Mouse (Mus musculus) forebrain, embryonic 11.5 days (tissue): ENCODE data around the gene Ces3a. TPM values are rescaled to one million over a fixed set of nuclear protein-coding genes. Genes with fewer than 3 reads are reported as not detected.
"Not testable (repeated sequence)": the region's sequence is repeated elsewhere in the genome, so short reads cannot be mapped to it uniquely, and the experiment has no call there.

Source experiments
- ATAC-seq: fragments of 200-750 bp; cut with Nextera tagmentation; replicated peaks from 2 replicates; pipeline ENCODE4 v1.8.0; 2017; ENCODE audit warnings: moderate TSS enrichment; ENCODE audit not compliant: low FRiP score
- DNase-seq: peaks from one replicate; pipeline ENCODE4 v3.0.0-alpha.2; 2017; ENCODE audit warnings: low spot score
- H3K27ac ChIP-seq: fragments of 300-500 bp; sonication (generic); 2 replicates; pipeline ENCODE4 v1.5.1; 2014; ENCODE audit warnings: low read depth, low read length
- H3K27me3 ChIP-seq: fragments of 300-500 bp; sonication (generic); 2 replicates; pipeline ENCODE4 v1.6.1; 2014; ENCODE audit warnings: mild to moderate bottlenecking, low read length, mixed read lengths; ENCODE audit not compliant: control insufficient read depth, insufficient read depth
- H3K36me3 ChIP-seq: fragments of 300-500 bp; sonication (generic); 2 replicates; pipeline ENCODE4 v1.6.1; 2014; ENCODE audit warnings: mild to moderate bottlenecking, low read length, moderate library complexity, mixed read lengths; ENCODE audit not compliant: control insufficient read depth, insufficient read depth
- H3K4me1 ChIP-seq: fragments of 300-500 bp; sonication (generic); replicated peaks from 2 replicates; pipeline ENCODE4 v1.6.1; 2014; ENCODE audit warnings: low read length, mixed read lengths; ENCODE audit not compliant: control insufficient read depth, insufficient read depth
- H3K4me2 ChIP-seq: fragments of 300-500 bp; sonication (generic); 2 replicates; pipeline ENCODE4 v1.6.1; 2014; ENCODE audit warnings: low read depth, mild to moderate bottlenecking, low read length, moderate library complexity, mixed read lengths; ENCODE audit not compliant: severe bottlenecking
- H3K4me3 ChIP-seq: fragments of 300-500 bp; sonication (generic); 2 replicates; pipeline ENCODE4 v1.5.1; 2014; ENCODE audit warnings: low read depth, low read length
- H3K9ac ChIP-seq: fragments of 300-500 bp; sonication (generic); 2 replicates; pipeline ENCODE4 v1.6.1; 2014; ENCODE audit warnings: low read length
- H3K9me3 ChIP-seq: fragments of 300-500 bp; sonication (generic); 2 replicates; pipeline ENCODE4 v1.6.1; 2016; ENCODE audit warnings: low read length, mixed read lengths; ENCODE audit not compliant: control insufficient read depth
- WGBS: fragments of 180-500 bp; shearing (Covaris S2); extraction: QIAGEN DNeasy Blood & Tissue Kit; methylation state at CpG from one replicate; pipeline ENCODE4 v1.1.7; 2014; 5-methylcytosine and 5-hydroxymethylcytosine counted together
- polyA plus RNA-seq: library from polyadenylated mRNA; unstranded; fragments of >200 nt; fragmentation: Nextera tagmentation; extraction: Ambion mirVana; gene quantifications from 2 replicates; pipeline ENCODE4 v1.2.1, GENCODE M21; 2014

Ces3a gene
- polyA plus RNA-seq, 1 experiment from 2014 or later, result not detected

DNA sequence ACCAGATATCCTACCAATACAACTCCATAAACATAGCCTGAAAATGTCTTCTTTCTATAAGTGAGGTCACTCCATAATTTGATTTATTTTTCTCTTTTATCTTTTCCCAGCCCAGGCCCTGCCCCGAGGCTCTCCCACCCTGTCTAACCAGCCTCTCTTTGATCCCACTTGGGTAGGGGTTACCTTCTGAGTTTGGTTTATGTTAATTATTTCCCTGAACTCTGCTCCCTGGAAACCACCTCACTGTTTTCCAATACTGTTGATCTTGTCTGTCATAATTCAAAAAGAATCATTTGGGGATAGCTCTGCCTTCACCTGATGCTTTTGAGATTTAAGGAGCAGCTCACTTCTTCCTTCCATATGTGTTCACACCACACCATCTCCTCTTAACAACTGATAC is 4.9 kb upstream of the Ces3a start:
- H3K9me3 ChIP-seq, result no peaks in the 10 kb centered on the region
- 70% methylated on average over 1 of the region's 1 CpGs for WGBS
- ATAC-seq (no peak), DNase-seq (no peak)
- H3K27me3 ChIP-seq, result no peaks in the 10 kb centered on the region
- H3K4me2 ChIP-seq, result no peak overlapping the region
- no peaks in the 10 kb centered on the region for H3K4me1 ChIP-seq
- no peaks in the 10 kb centered on the region for H3K36me3 ChIP-seq
- no peak overlapping the region for H3K27ac ChIP-seq
- no peak overlapping the region for H3K9ac ChIP-seq
- no peak overlapping the region for H3K4me3 ChIP-seq

DNA sequence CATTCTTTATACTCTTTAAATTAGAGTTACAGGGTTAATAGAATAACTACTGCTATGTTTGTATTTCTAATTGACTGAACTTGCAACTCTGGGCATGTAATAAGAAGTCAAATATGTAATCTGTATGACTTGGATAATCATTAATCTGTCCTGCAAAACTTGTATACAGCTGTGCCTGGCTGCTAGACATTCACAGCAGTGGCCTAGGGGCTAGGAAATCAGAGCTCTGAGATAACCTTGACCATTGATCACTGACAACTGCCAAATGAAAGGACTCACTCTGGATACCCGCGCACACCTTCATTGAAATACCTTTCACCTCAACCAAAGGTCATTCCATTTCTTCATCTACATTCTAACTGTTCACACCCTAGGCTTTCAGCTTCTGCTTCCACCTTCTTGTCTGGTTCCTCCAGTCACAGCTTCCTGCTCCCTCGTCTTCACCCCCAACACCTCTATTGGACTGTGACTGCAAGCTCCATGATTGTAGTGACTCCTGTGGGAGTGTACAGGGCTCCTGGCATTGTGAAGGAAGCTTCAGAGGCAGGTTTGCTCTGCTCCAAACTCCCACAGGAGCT is 2.5 kb upstream of the Ces3a start:
- ATAC-seq, result no peak
- Histone ChIP-seq H3K27me3 (no peaks in the 10 kb centered on the region), H3K9ac (no peak overlapping the region), H3K4me1 (no peaks in the 10 kb centered on the region), H3K36me3 (no peaks in the 10 kb centered on the region), H3K9me3 (no peaks in the 10 kb centered on the region), H3K27ac (no peak overlapping the region), H3K4me2 (no peak overlapping the region), H3K4me3 (no peak overlapping the region)
- no peak for DNase-seq
- WGBS, result 96% methylated on average over 3 of the region's 3 CpGs

DNA sequence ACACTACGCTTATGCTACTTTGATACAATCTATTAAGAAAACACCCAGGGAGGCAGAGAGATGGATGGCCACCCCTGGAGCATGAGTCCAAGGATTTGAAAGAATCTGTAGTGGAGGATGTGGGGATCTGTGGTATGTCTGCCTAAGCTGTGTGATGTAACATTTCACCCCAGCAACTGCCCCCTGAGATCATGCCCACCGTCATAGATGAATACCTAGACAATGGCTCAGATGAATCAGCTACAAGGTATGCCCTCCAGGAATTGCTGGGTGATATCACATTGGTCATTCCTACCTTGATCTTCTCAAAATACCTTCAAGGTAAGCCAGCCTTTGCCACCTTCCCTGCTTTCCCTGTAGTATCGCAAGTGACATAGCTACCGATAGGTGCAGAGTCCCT is 7.8 kb downstream of the Ces3a start:
- H3K4me2 ChIP-seq, result no peak overlapping the region
- H3K27me3 ChIP-seq, result no peaks in the 10 kb centered on the region
- H3K9me3 ChIP-seq, result no peaks in the 10 kb centered on the region
- 92% methylated on average over 4 of the region's 4 CpGs for WGBS
- DNase-seq (no peak), ATAC-seq (no peak)
- no peaks in the 10 kb centered on the region for H3K4me1 ChIP-seq
- H3K4me3 ChIP-seq, result no peak overlapping the region
- H3K36me3 ChIP-seq, result no peaks in the 10 kb centered on the region
- H3K9ac ChIP-seq, result no peak overlapping the region
- H3K27ac ChIP-seq, result no peak overlapping the region

DNA sequence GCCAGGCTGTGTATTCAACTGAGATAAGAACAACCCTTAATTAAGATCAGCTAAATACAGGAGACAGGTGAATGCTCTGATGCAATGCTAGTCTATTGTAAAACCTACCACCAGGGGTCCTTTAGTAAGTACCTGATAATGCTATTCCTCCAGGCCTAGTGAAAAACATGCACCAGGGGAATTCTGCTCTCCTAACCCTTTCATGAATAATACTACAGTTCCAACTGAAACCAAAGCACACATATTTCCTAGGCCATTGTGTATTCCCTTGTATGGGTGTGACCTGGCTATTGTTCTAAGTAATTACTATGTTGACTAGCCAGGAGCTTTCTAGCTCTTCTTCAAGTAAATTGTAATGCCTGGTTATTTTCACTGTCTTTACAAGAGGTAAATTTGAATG is 11.7 kb downstream of the Ces3a start:
- DNase-seq (no peak), ATAC-seq (no peak)
- Histone ChIP-seq H3K9ac (no peak overlapping the region), H3K4me3 (no peak overlapping the region), H3K27ac (no peak overlapping the region), H3K9me3 (no peaks in the 10 kb centered on the region), H3K27me3 (no peaks in the 10 kb centered on the region), H3K4me2 (no peak overlapping the region), H3K4me1 (no peaks in the 10 kb centered on the region), H3K36me3 (no peaks in the 10 kb centered on the region)

DNA sequence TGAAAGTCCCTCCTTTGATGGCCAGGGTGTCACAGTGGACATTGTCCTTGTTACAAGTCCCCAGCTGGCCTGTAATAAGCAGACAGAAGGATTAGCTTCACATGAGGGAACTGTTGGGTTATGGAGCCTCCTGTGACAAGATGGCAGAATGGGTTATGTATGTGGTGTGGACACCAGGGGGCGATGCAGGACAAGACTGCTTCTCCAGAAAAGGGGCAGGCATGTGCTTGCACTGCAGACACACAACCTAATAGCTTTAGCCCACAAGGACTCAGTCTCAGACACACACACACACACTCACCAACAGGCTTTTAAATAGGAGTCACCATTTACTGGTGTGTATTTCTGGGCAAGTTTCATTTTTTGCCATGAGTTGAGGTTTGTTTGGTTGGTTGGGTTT is 18.4 kb downstream of the Ces3a start:
- ATAC-seq (peak; percentile 53; the same call in 1 of the 2 replicates), DNase-seq (peak; percentile 81)
- Histone ChIP-seq H3K36me3 (no peaks in the 10 kb centered on the region), H3K9ac (no peak overlapping the region), H3K27me3 (no peaks in the 10 kb centered on the region), H3K4me2 (no peak overlapping the region), H3K4me1 (no peaks in the 10 kb centered on the region), H3K27ac (no peak overlapping the region), H3K9me3 (no peaks in the 10 kb centered on the region), H3K4me3 (no peak overlapping the region)
- WGBS, result 0% methylated on average over 1 of the region's 1 CpGs

DNA sequence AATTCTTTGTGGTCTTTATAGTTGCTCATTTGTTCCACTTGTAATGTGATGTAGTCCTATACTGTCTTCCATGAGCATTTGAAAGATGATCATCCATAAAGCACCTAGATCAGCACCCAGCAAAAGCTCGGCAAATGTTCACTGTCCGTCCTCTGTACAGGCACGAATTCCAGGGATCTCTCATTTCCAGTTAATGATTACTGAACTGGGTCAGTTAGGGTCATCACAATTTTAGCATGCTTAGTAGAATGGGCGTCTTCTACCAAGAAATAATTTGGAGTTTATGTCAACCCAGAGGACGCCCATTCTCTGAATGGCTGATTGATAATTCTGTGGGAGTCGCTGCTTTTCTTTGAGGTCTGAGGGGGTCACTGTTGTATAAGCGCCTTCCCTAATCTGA is 19.5 kb downstream of the Ces3a start:
- H3K4me1 ChIP-seq, H3K27me3 ChIP-seq, H3K4me3 ChIP-seq, H3K9me3 ChIP-seq, H3K9ac ChIP-seq, DNase-seq, ATAC-seq, H3K4me2 ChIP-seq, H3K27ac ChIP-seq, H3K36me3 ChIP-seq: not testable (repeated sequence)
- WGBS, result 81% methylated on average over 7 of the region's 7 CpGs

DNA sequence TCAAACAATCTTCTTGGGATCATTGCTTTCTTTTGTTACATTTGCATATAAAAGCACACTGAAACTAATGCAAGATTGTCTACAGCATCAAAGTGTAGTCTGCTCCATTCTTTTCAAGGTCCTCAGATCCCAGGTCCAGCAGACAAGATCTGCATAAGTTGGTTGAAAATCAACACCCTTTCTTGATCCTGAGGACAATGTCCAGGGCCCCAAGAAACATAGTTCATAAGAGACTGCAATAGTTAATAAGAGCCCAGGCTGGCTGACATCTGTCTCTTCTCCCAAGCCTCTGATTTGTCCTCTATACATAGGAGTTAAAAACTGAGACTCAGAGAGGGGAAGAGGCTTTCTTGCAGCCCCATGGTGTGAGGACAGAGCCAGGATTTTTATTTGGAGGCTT is 20.6 kb downstream of the Ces3a start:
- ATAC-seq (no peak), DNase-seq (no peak)
- no peaks in the 10 kb centered on the region for H3K9me3 ChIP-seq
- no peak overlapping the region for H3K9ac ChIP-seq
- H3K27me3 ChIP-seq, result no peaks in the 10 kb centered on the region
- no peaks in the 10 kb centered on the region for H3K4me1 ChIP-seq
- no peak overlapping the region for H3K4me2 ChIP-seq
- no peak overlapping the region for H3K4me3 ChIP-seq
- no peaks in the 10 kb centered on the region for H3K36me3 ChIP-seq
- no peak overlapping the region for H3K27ac ChIP-seq

DNA sequence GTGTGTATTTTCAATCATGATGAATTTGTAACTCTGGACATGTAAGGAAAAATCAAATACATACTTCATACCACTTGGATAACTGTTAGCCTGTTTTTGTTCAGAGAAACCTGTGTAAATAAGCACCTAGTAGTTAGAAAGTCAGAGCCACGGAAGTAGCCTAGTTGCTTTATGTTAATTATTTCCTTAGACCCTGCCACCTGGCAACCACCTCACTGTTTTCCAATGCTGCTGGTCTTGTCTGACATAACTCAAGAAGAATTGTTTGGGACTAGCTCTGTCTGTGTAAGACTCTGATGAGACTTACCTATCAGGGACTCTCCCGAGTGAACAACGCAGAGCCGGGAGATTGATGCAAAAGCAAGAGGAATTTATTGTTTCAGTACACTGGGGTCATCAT is 28.2 kb downstream of the Ces3a start:
- ATAC-seq, result no peak
- H3K9ac ChIP-seq, result no peak overlapping the region
- no peaks in the 10 kb centered on the region for H3K27me3 ChIP-seq
- DNase-seq, result no peak
- H3K36me3 ChIP-seq, result no peaks in the 10 kb centered on the region
- WGBS, result 91% methylated on average over 4 of the region's 4 CpGs
- H3K27ac ChIP-seq, result no peak overlapping the region
- no peaks in the 10 kb centered on the region for H3K9me3 ChIP-seq
- no peak overlapping the region for H3K4me3 ChIP-seq
- no peaks in the 10 kb centered on the region for H3K4me1 ChIP-seq
- no peak overlapping the region for H3K4me2 ChIP-seq

DNA sequence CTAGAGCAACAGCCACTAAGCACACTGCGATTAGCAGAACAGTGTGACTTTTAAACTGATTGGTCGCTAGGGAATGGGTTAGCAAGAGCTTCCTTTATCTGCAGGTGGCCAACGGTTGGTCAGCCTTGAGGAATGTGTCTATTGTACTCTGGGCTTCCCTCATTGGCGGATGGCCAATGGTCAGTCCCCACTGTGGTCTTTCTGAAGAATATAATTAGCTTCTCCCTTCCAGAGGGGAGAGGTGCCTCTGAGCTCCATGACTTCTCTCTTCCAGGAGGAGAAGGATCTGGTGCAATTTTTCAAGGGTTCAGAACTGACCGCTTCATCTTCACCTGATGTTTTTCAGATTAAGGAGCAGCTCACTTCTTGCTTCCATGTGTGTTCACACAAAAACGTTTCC is 28.7 kb downstream of the Ces3a start:
- H3K9ac ChIP-seq, result no peak overlapping the region
- H3K9me3 ChIP-seq, result no peaks in the 10 kb centered on the region
- H3K4me3 ChIP-seq, result no peak overlapping the region
- no peaks in the 10 kb centered on the region for H3K27me3 ChIP-seq
- no peak overlapping the region for H3K4me2 ChIP-seq
- no peaks in the 10 kb centered on the region for H3K36me3 ChIP-seq
- ATAC-seq, result no peak
- no peaks in the 10 kb centered on the region for H3K4me1 ChIP-seq
- WGBS, result 75% methylated on average over 6 of the region's 6 CpGs
- H3K27ac ChIP-seq, result no peak overlapping the region
- DNase-seq, result no peak
